Mouse (Mus musculus) lung, postnatal 36 days (tissue): ENCODE results near the gene P2ry6.
A peak's percentile ranks its signal among the peaks of the same experiment; 100 is the strongest.

Source experiments
- DNase-seq: peaks from one replicate; pipeline ENCODE4 v3.0.0; 2022; ENCODE audit warnings: mixed read lengths

Gene P2ry6

DNA sequence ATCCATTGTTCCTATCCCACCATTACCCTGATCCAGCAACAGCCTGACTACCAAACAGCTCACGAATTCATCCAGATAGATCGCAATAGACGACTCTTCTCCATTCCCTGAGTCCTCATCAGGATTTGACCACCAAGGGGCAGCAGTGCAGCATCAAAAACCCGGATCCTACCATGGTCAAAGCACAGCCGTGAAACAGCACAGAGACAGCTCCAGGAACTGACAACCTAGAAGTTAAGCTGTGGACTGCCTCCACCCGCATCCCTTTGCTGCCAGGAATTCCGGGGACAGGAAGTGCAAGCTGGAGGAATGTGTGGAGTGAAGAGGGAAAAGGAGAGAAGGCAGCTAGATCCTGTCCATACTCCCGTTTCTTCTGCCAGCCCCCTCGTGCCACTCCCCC lies 13.6 kb upstream of the P2ry6 start:
- DNase-seq: peak; percentile 93

DNA sequence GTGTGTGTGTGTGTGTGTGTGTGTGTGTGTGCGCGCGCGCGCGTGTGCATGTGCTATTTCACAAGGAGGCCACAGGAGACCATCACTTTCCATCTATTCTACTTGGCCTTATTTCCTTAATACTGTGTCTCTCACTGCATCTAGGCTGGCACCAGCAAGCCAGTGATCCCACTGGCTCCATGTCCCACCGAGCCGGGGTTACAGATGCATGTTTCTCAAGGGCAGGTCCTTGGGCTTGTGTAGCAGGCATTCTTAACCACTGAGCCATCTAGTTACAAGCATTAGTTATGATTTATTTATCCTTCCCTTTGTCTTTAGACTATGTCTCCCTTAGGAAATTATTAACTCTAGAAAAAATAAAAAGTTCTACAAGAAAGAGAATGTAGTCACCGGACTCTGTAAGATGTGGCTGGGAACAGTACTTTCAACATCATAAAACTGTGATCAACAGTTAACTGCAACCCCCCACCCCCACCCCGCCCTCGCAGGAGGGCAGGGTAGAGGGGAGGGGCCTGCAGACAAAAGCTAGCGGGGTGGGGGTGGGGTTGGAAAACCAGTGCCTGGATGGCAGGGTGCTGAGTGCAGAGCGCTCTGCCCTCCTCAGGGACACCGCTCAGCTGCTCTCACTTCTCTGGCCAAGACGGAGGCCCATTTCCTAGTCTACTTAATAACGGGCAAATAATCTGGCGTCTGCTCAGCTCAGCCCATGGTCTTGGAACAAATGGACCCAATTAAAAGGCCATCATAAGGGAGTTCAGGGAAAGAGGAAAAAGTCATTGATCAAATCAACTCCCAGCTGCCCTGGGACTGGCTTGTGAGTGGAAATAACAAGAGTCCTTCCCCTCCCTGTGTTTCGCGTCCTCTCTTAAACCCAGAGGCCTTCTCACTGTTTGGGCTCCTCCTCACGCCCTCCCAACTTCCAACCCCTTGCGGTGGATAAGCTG lies 10.3 kb upstream of the P2ry6 start:
- peak; percentile 64 for DNase-seq

DNA sequence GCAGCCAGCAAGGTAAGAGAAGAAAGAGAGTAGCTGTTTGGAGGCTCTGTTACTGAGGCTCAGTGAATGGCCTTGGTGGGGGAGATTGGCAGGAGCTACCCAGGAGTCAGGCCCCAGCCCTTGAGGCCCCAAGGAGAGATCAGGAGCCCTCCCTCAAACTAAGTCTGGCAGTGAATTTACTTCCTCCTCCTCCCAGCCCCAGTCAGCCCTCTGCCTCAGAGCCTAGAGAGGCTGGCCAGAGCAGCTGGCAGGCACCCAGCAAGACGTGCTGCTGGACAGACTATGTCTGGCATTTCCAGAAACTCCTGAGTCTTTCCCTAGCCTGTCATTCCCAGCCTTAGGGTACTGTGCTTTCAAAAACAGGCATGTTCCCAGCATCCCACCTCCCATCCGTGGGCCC lies 4.7 kb upstream of the P2ry6 start:
- DNase-seq: peak; percentile 89

DNA sequence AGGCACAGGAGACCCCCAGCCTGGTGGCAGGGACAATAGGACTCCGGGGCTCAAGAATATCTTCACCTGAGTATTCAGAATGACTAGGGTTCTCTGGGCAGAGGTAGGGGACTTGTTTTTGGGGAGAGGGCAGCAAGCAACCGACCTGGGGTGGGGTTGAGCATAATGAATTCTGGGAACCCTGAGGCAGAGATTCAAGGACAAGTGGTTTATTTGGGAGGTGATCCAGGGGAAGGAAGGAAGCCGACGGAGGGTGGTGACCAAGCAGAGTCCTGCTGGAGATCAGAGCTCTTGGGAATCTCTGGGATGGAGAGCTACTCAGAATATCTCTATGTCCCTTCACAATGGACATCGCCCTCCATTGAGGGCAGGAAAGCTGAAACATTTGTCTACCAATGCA lies 3.7 kb upstream of the P2ry6 start:
- DNase-seq: no peak

DNA sequence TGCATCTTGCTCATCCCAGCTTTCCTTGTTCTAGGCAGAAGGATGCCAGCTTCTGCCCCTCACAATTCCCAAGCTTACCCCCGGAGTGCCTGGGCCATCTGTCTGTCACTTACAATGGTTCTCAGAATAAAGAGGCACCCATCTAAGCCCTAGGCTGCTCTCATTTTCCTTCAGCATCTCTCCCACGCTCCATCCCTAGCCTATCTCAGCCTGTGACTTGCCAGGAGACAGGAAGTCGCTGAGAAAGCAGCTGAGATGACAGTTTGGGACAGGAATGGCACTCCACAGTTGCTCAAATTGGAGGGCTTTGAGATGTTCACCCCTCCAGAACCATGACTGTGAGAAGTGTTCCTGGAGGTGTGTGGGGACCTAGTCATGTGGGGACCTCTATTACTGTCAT lies 1.6 kb downstream of the P2ry6 start:
- no peak for DNase-seq

DNA sequence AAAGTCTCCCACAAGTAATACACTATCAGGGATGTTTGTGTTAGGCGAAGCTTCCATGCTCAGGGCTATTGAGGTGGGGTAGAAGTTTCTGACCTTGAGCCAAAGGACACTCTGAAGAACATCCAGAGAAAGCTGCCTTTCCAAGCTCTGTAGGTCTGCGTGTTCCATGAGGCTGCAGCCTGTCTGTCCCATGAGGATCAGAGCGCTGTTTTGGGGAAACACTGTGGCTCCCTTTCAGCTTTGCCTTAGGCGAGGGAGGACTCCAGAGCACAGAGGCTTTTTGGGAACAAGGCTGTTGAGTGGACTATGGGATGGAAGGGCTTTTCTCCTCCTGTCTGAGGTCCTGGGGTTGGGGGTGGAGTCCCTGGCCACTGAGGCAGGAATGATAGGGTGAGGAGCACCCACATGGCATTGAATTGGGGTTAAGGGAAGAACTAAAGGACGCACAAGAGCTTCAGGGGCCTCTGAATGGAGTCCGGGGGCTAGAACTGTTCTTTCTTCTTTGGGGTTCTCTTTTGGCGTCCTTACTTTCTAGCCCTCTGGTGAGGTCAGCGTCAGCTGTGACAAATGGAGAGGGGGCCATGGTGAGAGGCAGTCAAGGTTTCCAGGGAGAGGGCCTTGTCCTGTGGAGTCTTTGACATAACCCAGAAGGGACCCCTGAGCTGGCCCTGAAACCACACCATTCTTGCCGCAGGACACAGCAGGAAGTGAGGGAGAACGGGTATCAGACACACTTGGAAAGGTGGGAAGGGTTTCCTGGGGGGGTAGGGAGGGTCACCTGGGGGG lies 5.4 kb downstream of the P2ry6 start:
- no peak for DNase-seq

DNA sequence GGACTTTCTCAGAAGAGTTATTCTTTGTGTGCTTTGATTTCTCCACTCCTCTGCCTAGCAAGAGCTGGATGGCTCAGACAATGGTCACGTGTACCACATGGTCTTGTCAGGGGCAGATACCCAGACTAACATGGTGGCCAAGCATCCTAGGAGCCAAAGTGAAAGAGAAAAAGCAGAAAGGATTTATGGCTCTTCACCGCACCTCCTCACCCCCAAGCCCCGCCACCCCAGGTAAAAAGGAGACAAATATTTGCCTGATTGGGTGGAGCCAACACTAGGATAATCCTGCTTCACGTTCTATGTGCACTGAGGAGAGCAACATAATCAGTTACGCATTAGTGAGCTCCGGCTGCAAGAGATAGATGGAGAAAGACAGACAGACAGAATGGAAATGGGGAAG lies 6.1 kb downstream of the P2ry6 start:
- no peak for DNase-seq

DNA sequence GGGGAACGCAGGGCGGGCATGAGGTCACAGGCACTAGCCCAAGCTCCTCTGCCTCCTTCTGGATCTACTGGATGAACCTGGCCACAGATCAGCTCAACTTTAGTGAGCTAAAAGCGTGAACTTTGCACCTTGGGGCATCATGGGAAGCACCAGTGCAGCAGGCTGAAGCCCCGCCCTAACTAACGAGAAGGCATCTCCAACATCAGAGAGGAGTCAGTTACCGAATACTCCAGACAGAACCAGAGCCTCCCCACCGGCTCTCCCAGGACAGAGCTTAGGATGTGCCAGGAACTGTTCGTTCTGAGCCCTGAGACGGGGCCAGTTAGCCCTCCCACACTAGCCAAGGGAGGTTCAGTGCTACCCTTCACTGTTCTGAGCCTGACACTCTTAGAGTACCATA lies 6.6 kb downstream of the P2ry6 start:
- no peak for DNase-seq

DNA sequence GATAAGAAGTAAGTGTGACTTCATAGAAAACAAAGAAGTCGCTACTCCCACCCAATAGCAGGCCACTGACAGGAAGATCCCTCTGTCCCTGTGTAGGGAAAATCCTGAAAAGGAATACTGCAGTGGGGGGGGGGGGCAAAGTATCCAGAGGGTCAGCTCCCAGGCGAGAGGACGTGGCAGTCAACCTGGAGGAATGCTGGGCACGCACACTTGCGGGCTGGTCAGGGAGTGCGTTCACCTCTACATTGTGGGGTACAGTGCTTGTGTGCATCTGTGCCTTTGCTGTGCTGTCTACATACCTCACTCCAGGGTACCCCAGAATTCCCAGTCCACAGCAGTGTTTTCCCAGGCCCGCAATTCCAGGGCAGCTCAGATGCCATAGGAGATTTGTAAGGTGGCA lies 8.4 kb downstream of the P2ry6 start:
- no peak for DNase-seq

DNA sequence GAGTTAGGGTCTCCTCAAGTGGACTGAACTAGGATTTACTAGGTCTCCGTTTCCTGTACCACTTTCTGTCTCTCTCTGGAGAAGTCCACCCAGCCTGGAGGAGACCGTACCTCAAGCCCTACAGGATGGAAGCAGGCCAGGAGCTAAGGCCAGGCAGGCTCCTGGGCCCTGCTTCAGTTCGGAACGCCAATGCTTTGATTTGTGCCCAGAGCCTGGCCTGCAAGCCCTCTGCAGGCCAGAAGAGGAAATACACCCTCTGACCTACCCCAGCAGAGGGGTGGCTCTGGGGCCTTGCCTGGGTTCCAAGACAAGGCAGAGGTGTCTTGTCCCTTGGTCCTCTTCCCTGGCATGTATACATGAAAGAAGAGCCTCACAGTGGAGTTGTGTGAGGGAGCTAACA lies 9.4 kb downstream of the P2ry6 start:
- DNase-seq: peak; percentile 35

DNA sequence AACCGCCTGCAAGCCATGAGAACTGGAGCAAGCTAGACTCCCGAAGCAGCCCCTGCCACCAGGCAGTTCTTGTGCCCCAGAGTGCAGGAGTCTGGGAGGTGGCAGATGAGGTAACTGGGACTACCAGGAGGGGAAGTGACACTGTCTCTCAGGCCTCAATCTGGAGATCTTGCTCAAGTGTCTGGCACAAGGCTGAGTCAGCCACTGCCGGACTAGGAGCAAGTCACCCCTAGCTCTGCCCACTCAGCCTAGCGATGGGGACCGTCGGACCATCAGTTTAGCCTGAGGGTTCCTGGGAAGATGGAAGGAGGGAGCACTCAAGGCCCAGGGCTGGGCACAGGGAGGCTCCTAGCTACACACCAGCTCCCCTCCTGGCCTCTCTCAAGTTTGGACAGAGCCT lies 10.2 kb downstream of the P2ry6 start:
- DNase-seq: peak; percentile 59

DNA sequence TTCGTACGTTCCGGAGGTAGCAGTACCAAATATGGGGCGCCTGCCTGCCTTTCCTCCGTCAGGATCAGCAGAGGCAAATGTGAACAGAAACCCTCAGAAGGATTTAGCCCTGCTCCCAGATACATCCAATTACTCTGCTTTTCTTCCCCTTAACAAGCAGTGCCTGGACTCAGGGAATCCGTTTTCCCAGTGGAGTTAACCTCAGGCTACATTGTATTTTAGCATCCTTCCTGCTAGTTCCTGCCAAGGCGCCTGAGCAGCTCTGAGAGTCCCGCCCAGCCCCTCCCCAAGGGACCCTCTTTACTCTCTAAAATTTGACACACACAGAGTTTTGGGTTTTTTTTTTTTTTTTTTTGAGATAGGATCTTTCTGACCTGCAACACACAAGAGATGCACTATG lies 11.1 kb downstream of the P2ry6 start:
- no peak for DNase-seq

DNA sequence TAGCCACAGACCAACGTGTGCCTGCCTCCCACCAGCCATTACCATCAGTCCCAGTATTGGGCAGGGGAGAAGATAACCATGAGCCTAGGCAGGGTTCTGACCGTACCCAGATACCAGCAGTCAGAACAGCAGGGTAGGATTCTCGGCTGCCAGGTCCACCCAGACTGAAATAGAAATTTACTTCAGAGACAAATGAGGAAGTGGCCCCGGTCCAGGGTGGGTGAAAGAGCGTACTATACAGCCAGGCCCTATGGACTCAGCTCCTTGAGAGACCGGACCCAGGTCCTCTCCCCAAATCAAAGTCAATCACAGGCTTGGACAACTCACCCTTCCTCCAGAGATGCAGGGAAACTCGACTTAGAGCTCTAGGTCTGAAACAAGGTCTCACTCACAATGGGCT lies 13.3 kb downstream of the P2ry6 start:
- peak; percentile 49 for DNase-seq

DNA sequence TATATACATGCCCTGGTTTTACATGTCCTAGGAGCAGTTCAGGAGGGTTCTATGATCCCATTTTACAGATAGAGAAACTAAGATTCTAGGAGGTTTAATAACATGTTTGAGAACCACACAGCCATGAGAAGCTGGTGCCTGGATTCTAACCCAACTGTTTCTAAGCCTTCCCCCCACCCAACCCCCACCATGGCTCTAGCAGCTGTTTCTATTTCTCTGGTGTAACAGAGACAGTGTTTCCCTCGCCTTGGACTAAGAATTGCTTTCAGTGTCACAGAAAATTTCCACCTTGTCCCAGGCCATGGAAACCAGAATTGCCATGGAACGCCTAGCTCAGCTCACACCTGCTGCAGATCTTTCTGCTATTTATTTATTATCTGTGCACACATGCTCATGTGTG lies 14.0 kb downstream of the P2ry6 start:
- no peak for DNase-seq

DNA sequence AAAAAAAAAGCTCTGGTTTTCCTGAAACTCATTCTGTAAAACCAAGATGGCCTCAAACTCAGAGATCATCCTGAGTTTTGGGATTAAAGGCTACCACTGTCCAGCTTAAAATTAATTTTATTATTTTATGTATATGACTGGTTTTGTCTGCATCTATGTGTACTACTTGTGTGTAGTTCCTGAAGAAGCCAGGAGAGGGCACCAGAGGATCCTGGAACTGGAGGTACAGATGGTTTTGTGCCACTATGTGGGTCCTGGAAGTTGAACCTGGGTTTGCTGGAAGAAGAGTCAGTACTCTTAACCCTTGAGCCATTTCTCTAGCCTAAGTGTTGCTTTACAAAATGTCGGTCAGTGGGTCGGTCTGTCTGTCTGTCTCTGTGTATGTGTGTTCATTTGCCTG lies 16.0 kb downstream of the P2ry6 start:
- peak; percentile 29 for DNase-seq

DNA sequence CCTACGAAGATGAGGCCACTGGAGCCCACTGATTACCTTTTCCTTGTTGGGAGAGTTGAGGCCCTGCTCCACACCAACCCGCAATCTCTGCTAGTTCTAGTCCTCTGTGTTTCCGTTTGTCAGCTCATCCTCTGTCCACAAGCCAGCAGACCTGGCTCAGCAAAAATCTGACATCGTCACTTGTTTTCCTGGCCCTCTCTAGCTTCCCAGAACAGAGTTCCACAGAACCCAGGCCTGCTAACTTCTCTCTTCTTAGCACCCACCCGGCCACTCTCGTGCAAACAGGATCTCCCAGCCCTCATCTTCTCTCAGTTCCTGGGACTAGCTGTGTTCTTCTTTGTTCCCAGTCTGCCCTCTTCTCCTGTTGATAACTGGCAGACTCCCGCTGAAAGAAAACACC lies 21.8 kb downstream of the P2ry6 start:
- DNase-seq: no peak

DNA sequence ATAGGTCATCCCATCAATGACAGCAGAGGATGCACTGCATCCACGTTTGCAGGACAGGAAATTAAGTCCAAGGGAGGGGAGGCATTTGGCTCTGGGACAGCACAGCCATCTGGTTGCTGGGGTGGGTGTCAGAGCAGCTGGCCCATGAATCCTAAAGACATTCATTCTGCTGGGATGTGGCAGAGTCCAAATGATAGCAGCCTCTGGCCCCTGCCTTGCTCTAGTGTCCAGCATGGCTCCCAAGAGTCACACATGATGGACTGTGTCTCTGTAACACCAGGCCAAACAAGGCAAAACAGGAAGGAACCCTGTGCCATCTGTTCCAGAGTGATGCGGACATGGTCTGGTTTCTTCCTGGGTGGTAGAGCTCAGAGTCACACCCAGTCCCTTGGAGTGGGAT lies 22.5 kb downstream of the P2ry6 start:
- DNase-seq: peak; percentile 45

DNA sequence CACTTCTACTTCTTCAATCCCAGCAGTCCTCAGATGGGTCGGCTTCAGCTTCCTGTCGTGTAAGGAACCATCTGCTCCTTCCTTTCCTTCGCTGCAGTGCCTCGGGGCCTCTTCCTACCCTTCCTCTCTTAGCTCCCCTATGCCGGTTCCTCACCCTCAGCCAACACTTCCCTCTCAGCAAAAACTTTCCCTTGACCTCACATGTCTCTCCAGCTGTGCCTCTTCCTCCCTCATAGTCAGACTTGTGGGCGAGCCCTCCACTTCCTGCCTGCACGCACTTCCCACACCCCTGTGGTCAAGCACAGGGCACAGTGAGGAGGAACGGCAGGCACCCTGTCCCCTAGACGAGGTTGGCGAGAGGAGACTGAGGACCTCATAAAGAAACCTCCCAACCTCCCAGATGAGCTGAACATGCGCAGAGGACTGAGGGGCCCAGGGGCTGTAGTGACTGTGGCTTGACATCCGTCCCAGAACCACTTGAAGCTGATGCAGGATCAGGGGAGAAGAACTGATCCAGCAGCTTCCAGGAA lies 23.9 kb downstream of the P2ry6 start:
- peak; percentile 72 for DNase-seq

DNA sequence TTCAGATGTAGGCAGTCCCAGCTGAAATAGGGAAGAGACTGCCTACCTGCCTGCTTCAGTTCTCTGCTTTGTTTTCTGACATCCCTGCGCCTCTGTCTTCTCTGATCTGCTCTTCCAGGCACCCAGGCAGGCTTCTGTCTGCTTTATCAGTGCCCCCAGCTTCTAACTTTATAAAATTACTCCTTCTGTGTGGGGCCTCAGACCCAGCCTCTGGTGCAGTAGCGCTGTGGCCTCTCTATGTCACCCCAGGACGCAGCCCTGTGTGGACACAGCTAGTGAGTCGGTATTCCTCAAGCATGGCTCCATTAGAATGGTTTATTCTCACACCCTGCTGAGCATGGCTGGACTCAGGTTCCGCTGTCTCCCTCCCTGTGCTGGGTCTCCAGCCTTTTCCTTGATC lies 24.4 kb downstream of the P2ry6 start:
- no peak for DNase-seq

DNA sequence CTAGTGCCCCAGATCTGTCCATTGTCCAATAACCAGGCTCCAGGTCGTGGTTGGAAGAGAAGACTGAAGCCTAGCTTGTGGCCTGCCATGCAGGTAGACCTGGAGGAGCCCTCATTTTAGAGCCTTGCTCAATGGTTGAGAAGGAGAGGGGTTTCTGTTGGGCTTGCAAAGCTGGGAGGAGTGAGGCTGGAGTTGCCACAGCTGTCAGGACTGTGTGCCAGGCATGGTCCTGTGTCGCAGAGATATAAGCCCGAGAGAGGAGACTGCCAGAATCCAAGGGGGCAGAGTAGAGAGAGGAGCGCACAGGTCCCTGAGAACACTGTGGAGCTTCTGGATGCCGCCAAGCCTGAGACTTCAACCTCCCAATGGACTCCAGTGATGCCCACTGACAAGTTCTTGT lies 29.7 kb downstream of the P2ry6 start:
- DNase-seq: peak; percentile 40

DNA sequence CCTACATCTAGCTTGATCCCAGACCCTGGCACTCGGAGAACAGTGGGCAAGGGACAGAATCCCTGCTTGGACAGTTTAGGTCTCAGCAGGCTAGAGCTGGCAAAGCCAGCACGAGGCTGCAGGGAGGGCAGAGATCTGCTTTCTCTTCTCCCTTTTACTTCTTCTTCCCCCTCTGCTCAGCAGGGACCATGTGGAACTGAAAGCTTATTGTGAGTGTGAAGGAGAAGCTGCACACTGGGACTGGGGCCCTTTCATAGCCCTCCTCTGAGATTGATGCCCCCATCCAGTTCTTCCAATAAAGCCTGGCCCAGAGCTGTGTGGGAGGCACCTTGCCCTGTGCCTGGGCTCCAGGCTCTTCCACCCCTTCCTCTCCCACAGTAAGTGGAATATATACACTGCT lies 30.1 kb downstream of the P2ry6 start:
- DNase-seq: no peak

DNA sequence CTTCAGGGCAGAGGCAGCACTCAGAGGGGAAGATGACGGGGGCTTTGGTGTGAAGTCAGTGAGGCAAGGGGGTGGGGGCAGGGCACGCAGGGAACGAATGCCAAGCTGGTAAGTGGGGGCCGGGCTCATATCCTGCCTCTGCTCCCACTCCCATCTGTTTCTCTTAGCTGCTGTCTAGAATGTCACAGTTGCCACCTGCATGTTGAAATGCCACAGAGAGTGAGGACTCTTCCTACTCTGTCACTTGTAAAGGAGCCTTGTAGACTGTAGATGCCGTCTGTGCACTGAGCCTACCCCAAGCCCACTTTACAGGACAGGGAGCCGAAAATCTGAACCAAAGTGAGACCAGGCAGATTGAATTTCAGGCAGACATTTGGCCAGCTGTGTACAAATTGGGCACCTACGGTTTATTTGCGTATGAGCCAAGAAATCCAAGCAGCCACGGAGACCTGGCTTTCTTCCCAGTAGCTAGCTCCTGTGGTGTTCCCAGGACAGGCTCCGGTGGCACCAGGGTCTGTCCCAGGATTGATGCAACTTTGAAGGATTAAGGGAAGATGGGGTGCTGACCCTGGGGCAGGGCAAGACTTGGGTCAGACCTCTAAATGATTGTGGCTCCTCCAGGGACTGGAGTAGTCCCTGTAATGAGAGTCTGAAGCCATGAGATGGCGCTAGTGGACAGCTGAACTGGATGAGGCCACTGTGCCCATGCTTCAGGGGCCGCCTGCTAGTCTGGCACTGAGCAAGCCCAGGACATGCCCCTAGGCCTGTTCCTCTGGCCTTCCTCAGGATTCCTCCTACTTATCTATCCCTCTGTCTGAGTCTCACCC lies 31.4 kb downstream of the P2ry6 start:
- DNase-seq: peak; percentile 71

DNA sequence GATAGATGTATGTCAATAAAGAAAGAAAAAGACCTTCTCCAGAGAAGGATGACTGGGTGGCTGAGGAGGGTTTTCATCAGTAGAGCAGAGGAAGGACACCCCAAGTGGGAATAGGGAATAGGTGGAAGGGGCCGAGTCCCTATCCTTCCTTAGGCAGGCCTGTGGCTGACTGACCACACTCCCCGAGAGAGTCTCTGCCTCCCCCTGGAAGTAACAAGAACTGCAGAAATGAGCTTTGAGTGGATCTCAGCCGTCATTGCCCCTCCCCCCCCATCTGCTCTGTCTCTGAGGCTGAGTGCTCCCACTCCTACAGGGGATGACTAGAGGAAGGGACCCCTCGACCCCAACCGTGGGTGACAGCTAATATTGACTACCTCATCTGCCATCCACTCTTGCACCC lies 33.3 kb downstream of the P2ry6 start:
- no peak for DNase-seq
